Mouse (Mus musculus) midbrain, embryonic 13.5 days (tissue): ENCODE results near the gene Galk1. TPM values are rescaled to one million over a fixed set of nuclear protein-coding genes. Genes with fewer than 3 reads are reported as not detected.
A peak's percentile ranks its signal among the peaks of the same experiment; 100 is the strongest.
"Not testable (repeated sequence)": the region's sequence is repeated elsewhere in the genome, so short reads cannot be mapped to it uniquely, and the experiment has no call there.

Experiments used
- ATAC-seq: fragments of 200-750 bp; cut with Nextera tagmentation; 2 replicates; pipeline ENCODE4 v1.8.0; 2017; ENCODE audit warnings: mild to moderate bottlenecking, moderate TSS enrichment, moderate library complexity
- H3K27ac ChIP-seq: fragments of 300-500 bp; sonication (generic); 2 replicates; pipeline ENCODE4 v1.5.1; 2015; ENCODE audit warnings: inconsistent platforms, mild to moderate bottlenecking, moderate library complexity
- H3K27me3 ChIP-seq: fragments of 300-500 bp; sonication (generic); 2 replicates; pipeline ENCODE4 v1.6.1; 2015; ENCODE audit warnings: mild to moderate bottlenecking, inconsistent platforms
- H3K36me3 ChIP-seq: fragments of 300-500 bp; sonication (generic); 2 replicates; pipeline ENCODE4 v1.6.1; 2015; ENCODE audit warnings: mild to moderate bottlenecking, inconsistent platforms
- H3K4me1 ChIP-seq: fragments of 300-500 bp; sonication (generic); replicated peaks from 2 replicates; pipeline ENCODE4 v1.6.1; 2015; ENCODE audit warnings: inconsistent platforms
- H3K4me2 ChIP-seq: fragments of 300-500 bp; sonication (generic); replicated peaks from 2 replicates; pipeline ENCODE4 v1.6.1; 2015; ENCODE audit warnings: moderate library complexity, mild to moderate bottlenecking, inconsistent platforms
- H3K4me3 ChIP-seq: fragments of 300-500 bp; sonication (generic); replicated peaks from 2 replicates; pipeline ENCODE4 v1.5.1; 2015; ENCODE audit warnings: mild to moderate bottlenecking, inconsistent platforms
- H3K9ac ChIP-seq: fragments of 300-500 bp; sonication (generic); replicated peaks from 2 replicates; pipeline ENCODE4 v1.6.1; 2015; ENCODE audit warnings: mild to moderate bottlenecking, inconsistent platforms
- H3K9me3 ChIP-seq: fragments of 300-500 bp; sonication (generic); 2 replicates; pipeline ENCODE4 v1.6.1; 2016; ENCODE audit warnings: mild to moderate bottlenecking, inconsistent platforms
- WGBS: fragments of 180-500 bp; shearing (Covaris S2); methylation state at CpG from one replicate; pipeline ENCODE4 v1.1.7; 2015; 5-methylcytosine and 5-hydroxymethylcytosine counted together
- polyA plus RNA-seq: library from polyadenylated mRNA; unstranded; fragments of >200 nt; fragmentation: Nextera tagmentation; extraction: Ambion mirVana; gene quantifications from 2 replicates; pipeline ENCODE4 v1.2.1, GENCODE M21; 2015

Gene Galk1
- polyA plus RNA-seq, 1 experiment from 2014 or later = 58.9 TPM

DNA sequence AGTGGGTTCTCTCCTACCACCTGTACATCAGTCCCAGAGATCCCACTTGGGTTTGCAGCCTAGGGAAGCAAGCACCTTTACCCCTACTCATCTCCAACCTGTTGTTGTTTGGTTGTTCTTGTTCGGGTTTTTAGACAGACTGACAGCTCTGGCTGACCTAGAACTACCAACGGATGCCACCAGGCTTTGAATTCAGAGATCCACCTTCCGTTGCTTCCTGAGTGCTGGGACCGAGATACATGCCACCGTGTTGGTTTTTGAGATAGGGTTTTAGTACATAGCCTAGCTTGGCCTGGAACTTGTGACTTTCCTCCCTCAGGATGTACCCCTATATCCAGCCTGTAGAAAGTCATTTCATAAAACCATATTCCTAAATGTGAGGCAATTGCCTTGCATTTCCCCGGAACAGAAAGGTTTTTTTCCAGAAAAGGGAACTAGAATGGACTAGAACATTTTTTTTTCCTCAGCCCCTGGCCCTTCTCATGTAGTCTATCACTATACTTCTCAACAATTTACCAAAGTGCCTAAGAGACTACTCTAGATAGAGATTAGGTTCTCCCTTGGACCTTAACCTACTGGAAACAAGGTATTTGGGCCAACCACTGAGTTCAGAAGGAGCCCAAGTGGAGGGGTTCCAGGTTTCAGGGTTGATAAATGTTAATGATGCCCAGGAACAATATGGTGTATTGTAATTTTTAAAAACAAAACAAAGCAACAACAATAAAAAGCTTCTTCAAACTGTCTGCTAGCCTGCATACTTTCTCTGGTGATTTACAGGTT, 16.8 kb upstream of the Galk1 start:
- 84% methylated on average over 6 of the region's 6 CpGs for WGBS
- H3K27ac ChIP-seq = no peak overlapping the region
- H3K27me3 ChIP-seq = no peaks in the 10 kb centered on the region
- no peaks in the 10 kb centered on the region for H3K9me3 ChIP-seq
- peaks cover 32% of the 10 kb centered on the region for H3K4me1 ChIP-seq
- no peak for ATAC-seq
- peak overlapping the region; percentile 58 for H3K4me2 ChIP-seq
- peak overlapping the region; percentile 59 for H3K9ac ChIP-seq
- H3K4me3 ChIP-seq = peak overlapping the region; percentile 67
- H3K36me3 ChIP-seq = no peaks in the 10 kb centered on the region

DNA sequence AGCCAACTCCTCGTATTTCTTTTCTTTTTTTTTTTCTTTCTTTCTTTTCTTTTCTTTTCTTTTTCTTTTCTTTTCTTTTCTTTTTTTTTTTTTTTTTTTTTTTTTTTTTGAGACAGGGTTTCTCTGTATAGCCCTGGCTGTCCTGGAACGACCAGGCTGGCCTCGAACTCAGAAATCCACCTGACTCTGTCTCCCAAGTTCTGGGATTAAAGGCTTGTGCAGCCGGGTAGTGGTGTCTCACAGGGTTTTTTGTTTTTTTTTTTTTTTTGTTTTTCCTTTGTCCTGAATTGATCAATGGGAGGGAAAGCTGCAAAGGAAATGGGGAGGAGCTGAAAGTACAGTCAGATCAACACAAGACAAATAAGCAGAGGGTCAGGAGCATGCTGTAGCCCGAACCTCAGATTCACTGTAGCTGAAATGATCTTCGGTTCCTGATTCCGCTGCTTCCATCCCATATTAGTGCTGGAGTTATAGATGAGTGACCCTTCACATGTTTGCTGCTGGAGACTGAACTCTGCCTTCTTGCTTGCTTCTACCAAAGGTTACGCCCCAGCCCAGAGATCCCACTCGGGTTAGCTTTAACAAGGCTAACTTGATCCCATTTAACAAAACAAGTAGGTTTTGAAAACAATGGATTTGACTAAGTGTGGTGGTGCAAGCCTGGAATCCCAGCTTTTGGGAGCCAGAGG, 15.8 kb upstream of the Galk1 start:
- Histone ChIP-seq H3K36me3 (no peaks in the 10 kb centered on the region), H3K4me1 (peaks cover 30% of the 10 kb centered on the region), H3K4me2 (no peak overlapping the region), H3K4me3 (no peak overlapping the region), H3K27ac (no peak overlapping the region), H3K9me3 (no peaks in the 10 kb centered on the region), H3K9ac (no peak overlapping the region), H3K27me3 (no peaks in the 10 kb centered on the region)
- 86% methylated on average over 9 of the region's 9 CpGs for WGBS
- no peak for ATAC-seq

DNA sequence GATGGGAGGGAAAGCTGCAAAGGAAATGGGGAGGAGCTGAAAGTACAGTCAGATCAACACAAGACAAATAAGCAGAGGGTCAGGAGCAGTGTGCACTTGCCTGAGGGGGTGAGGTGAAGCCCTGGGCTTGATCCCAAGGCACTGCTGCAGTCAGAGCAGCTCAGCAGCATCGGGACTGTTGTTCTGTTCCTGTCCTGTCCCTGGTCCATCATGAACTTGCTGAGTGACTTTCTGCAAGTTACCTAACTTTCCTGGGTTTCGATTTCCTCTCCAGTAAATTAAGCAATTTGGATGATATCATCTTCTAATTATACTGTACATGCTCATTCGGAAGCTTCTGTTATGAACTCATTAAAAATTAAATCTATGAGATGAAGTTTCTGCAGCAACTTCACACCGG, 15.2 kb upstream of the Galk1 start, which contains the start of gene H3f3b:
TSS of gene H3f3b (minus strand) at position 207 of the 400 bp plus-strand sequence.
- H3K27ac ChIP-seq = no peak within 1 kb of the TSS
- no peaks in the 10 kb centered on the region for H3K36me3 ChIP-seq
- no peak within 1 kb of the TSS for H3K4me3 ChIP-seq
- peaks cover 25% of the 10 kb centered on the region for H3K4me1 ChIP-seq
- H3K9ac ChIP-seq = no peak within 1 kb of the TSS
- no peak within 1 kb of the TSS for H3K4me2 ChIP-seq
- no peaks in the 10 kb centered on the region for H3K9me3 ChIP-seq
- ATAC-seq = no peak
- 88% methylated on average over 4 of the region's 4 CpGs for WGBS
- no peaks in the 10 kb centered on the region for H3K27me3 ChIP-seq

DNA sequence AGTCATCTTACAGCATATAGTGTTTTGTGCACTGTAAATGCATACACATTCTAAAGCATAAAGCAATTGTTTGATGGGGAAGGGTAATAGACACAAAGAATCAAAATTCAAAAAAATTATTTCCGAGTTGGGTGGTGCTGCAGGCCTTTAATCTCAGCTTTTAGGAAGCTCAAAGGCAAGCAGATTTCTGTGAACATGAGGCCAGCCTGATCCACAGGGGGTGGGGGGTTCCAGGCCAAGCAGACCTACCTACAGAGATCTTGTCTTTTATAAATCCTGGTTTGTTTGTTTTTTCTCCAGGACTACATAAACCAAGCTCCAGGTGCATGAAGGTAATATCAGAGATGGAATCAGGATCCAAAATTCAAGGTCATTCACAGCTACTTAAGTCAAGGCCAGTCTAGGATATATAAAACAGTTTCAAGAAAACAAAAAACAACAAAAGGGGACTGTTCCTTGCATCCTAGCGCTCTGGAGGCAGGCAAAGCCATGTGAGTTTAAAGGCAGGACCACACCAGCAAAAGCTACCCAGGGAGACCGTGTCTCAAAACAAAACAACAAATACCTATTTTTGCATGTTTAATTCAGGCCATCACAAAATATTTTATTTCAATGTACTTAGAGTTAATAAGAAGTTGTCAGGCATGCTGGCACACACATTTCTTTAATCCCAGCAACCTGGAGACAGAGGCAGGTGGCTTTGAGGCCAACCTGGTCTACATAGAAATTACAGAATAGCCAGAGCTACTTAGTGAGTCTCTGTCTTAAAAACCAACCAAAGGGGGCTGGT, 12.7 kb upstream of the Galk1 start:
- no peak overlapping the region for H3K4me2 ChIP-seq
- peaks cover 24% of the 10 kb centered on the region for H3K4me1 ChIP-seq
- no peak for ATAC-seq
- 90% methylated on average over 3 of the region's 3 CpGs for WGBS
- no peaks in the 10 kb centered on the region for H3K9me3 ChIP-seq
- no peak overlapping the region for H3K9ac ChIP-seq
- peak overlapping the region; percentile 73 for H3K27ac ChIP-seq
- H3K27me3 ChIP-seq = no peaks in the 10 kb centered on the region
- H3K4me3 ChIP-seq = no peak overlapping the region
- H3K36me3 ChIP-seq = peaks cover 13% of the 10 kb centered on the region; the same call in 1 of the 2 replicates

DNA sequence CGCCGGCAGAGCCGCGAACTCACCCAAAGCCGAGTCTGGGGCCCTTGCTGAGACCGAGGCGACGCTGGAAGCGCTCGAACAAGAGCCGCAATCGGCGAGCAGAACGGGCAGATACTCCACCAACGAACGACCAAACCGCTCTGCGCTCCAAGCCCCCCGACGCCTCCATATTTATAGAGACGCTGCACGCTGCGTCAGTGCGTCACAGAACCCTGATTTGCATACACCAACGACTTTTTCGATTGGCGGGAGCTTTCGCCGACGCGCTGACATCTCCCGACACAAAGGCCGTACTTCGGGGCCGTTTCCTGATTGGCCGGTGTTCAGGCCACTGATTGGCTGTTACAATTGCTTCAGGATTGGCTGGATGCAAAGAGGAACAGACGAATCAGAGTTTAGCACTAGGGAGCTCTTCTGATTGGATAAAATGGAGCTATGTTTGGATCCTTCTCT, 11.9 kb upstream of the Galk1 start:
- H3K4me2 ChIP-seq = peak overlapping the region; percentile 85; the same call in 1 of the 2 replicates
- under 1% methylated on average over 37 of the region's 37 CpGs for WGBS

DNA sequence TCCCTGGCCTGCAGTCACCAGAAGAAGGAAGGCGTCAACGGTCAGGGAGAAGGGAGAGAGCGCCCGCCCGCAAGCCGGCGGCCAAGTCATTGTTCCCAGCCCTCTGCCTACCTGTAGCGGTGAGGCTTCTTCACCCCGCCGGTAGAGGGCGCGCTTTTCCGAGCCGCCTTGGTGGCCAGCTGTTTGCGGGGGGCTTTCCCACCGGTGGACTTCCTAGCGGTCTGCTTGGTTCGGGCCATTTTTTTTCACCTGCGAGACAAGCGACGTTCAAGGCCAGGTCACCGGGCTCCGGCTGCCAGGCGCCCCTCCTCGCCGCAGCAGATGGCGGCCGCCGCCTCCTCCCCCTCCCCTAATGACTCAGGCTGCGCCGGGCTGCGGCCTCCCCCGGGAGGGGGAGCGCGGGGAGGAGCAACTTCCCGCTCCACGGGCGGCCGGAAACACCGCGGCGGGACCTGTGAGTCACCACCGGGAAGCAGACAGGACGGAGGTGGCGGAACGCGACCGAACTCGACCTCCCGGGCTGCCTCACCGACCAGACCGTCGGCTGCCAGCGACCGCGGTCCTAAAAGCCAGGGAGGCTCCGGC, 11.3 kb upstream of the Galk1 start:
- ATAC-seq = peak; percentile 68
- Histone ChIP-seq H3K4me2 (peak overlapping the region; percentile 85), H3K27ac (peak overlapping the region; percentile 100), H3K9ac (peak overlapping the region; percentile 100), H3K36me3 (peaks cover 13% of the 10 kb centered on the region; the same call in 1 of the 2 replicates), H3K27me3 (no peaks in the 10 kb centered on the region), H3K4me3 (peak overlapping the region; percentile 95), H3K4me1 (peaks cover 17% of the 10 kb centered on the region), H3K9me3 (no peaks in the 10 kb centered on the region)
- under 1% methylated on average over 50 of the region's 57 CpGs for WGBS

More for the DNA sequence above, 11.9 kb upstream of the Galk1 start:
- peaks cover 13% of the 10 kb centered on the region; the same call in 1 of the 2 replicates for H3K36me3 ChIP-seq
- H3K9ac ChIP-seq = peak overlapping the region; percentile 100
- H3K27me3 ChIP-seq = no peaks in the 10 kb centered on the region
- H3K9me3 ChIP-seq = no peaks in the 10 kb centered on the region
- ATAC-seq = peak; percentile 96
- peak overlapping the region; percentile 100 for H3K27ac ChIP-seq
- peak overlapping the region; percentile 95 for H3K4me3 ChIP-seq
- peaks cover 19% of the 10 kb centered on the region for H3K4me1 ChIP-seq

DNA sequence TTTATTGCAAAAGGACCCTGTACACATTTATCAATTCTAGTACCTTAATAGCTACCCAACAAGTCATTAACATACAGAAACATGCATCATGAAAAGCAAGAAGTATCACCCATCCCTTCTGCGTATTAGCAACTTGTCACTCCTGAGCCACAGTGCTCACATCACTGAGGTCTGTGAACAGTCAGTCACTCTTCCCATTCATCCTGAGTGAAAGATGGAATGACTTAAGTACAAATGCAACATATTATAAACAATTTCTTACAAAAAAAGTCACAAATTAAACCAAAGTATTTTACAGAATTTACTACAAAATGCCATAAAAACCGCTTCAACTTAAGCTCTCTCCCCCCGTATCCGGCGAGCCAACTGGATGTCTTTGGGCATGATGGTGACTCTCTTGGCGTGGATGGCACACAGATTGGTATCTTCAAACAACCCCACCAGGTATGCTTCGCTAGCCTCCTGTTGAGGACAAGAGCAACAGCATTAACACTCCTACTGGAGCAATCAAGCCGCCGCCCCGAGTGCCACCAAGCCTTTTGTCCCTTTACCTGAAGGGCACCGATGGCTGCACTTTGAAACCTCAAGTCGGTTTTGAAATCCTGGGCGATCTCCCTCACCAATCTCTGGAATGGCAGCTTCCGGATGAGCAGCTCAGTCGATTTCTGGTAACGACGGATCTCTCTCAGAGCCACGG, 10.7 kb upstream of the Galk1 start:
- H3K9me3 ChIP-seq, ATAC-seq, H3K27me3 ChIP-seq: not testable (repeated sequence)
- Histone ChIP-seq H3K27ac (peak overlapping the region; percentile 100), H3K4me3 (peak overlapping the region; percentile 95), H3K4me1 (peaks cover 17% of the 10 kb centered on the region), H3K9ac (peak overlapping the region; percentile 100), H3K4me2 (peak overlapping the region; percentile 85), H3K36me3 (peaks cover 13% of the 10 kb centered on the region; the same call in 1 of the 2 replicates)
- 5% methylated on average over 18 of the region's 18 CpGs for WGBS

DNA sequence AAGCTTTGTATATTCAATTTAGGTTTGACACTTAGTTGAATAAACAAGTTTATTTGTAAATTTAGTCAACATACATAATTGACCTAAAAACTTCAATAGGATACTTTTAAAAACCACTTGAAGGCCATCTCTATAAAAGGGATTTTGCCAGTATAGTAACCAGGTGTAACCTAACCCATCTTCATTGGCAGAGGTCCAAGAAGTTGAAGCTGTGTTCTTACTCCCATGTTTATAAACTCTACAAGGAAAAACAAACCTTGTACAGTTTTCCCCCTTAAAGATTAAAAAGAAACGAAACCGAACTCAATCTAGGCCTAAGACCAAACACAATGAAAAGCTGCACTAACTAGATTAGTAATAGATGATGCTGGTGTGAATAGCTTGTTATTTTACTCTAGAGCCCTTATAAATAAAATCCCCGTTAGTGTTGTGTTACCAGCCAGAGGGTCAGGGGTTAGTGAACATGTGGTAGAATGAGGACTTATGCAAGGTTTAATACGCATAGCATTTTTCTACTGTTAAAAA, 9.8 kb upstream of the Galk1 start:
- no peaks in the 10 kb centered on the region for H3K9me3 ChIP-seq
- peak overlapping the region; percentile 65 for H3K9ac ChIP-seq
- H3K4me1 ChIP-seq = peaks cover 17% of the 10 kb centered on the region
- peak overlapping the region; percentile 95 for H3K4me3 ChIP-seq
- WGBS = 71% methylated on average over 4 of the region's 4 CpGs
- no peak overlapping the region for H3K27ac ChIP-seq
- H3K27me3 ChIP-seq = no peaks in the 10 kb centered on the region
- no peak for ATAC-seq
- H3K36me3 ChIP-seq = peaks cover 13% of the 10 kb centered on the region; the same call in 1 of the 2 replicates
- H3K4me2 ChIP-seq = peak overlapping the region; percentile 85

DNA sequence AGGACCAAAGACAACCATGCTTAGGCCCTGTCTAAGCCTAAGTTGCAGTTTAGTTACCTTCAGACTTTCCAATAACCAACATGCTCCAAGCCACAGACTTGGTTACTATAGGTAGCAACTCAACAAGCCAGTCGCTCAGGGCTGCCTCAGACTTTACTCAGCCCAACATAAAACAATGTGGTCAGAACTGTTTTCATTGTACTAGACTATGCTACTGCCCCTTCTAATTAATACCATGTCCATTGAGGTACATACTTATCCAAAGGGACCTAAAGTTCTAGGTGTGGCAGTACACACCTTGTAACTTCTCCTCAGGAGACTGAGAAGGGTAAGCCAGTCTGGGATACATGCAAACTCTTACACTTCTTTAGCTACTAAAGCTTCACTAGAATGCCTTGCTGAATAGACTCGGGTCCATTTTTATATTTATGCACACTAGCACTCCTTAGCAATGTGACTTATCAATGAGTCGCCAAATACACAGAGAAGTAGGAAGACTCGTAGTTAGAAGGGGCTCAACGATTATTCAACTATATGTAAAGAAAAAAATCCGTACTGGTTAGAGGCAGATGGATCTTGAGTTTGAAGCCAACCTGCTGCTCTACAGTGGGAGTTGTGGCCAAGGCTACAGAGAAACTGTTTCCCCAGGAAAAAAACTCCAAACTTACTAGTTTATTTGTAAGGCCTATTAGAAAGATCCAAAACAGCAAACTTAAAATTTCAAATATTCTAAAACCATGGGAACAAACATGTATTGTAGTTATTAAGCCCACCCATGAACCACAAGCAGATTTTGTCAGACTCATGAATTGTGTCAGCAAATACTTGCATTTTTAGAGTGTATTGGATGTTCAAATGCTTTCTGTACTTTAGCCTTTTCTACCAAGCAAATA, 9.1 kb upstream of the Galk1 start:
- no peaks in the 10 kb centered on the region for H3K27me3 ChIP-seq
- 81% methylated on average over 6 of the region's 6 CpGs for WGBS
- H3K36me3 ChIP-seq = peaks cover 13% of the 10 kb centered on the region; the same call in 1 of the 2 replicates
- H3K4me3 ChIP-seq = peak overlapping the region; percentile 95
- peak overlapping the region; percentile 85 for H3K4me2 ChIP-seq
- peaks cover 17% of the 10 kb centered on the region for H3K4me1 ChIP-seq
- H3K9ac ChIP-seq = no peak overlapping the region; the same call in 1 of the 2 replicates
- no peaks in the 10 kb centered on the region for H3K9me3 ChIP-seq
- no peak overlapping the region; the same call in 1 of the 2 replicates for H3K27ac ChIP-seq
- no peak for ATAC-seq

DNA sequence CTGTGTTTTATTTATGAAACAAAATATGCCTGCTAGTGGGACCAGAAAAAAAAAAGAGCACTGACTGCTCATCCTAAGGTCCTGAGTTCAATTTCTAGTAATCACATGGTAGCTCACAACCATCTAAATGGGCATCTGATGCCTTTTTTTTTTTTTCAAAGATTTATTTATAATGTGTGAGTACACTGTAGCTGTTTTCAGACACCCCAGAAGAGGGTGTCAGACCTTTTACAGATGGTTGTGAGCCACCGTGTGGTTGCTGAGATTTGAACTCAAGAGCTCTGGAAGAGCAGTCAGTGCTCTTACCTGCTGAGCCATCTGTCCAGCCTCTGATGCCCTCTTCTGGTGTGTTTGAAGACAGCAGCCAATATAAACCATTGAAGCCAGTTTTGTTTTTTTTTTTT, 8.0 kb upstream of the Galk1 start:
- Histone ChIP-seq H3K9ac (no peak overlapping the region), H3K9me3 (no peaks in the 10 kb centered on the region), H3K27me3 (no peaks in the 10 kb centered on the region), H3K4me2 (no peak overlapping the region), H3K4me1 (peaks cover 17% of the 10 kb centered on the region), H3K36me3 (peaks cover 13% of the 10 kb centered on the region; the same call in 1 of the 2 replicates), H3K27ac (no peak overlapping the region), H3K4me3 (no peak overlapping the region)
- 53% methylated on average over 1 of the region's 1 CpGs for WGBS
- no peak for ATAC-seq
